Mouse (Mus musculus) stomach, postnatal 0 days (tissue): ENCODE data around the gene Gm28308.

Source experiments
- CTCF ChIP-seq: IDR thresholded peaks from 2 replicates; pipeline ENCODE4 v1.5.1; 2016; ENCODE audit warnings: antibody characterized with exemption, low read depth, mild to moderate bottlenecking, moderate library complexity
- EP300 ChIP-seq: optimal IDR thresholded peaks from 2 replicates; pipeline ENCODE3; 2016; ENCODE audit warnings: antibody characterized with exemption

GRCm38 (mm10) chr6:52208072-52208867 is 4.9 kb downstream of the Gm28308 start, which contains the start of gene Hoxa6:
- no peak for TF ChIP-seq CTCF
- no peak for TF ChIP-seq EP300
